Mouse (Mus musculus) cortical plate, adult 2 months (tissue): ENCODE measurements around the gene Zbed4. TPM values are rescaled to one million over a fixed set of nuclear protein-coding genes. Genes with fewer than 3 reads are reported as not detected.
"Not testable (repeated sequence)": the region's sequence is repeated elsewhere in the genome, so short reads cannot be mapped to it uniquely, and the experiment has no call there.

Experiments used
- H3K27ac ChIP-seq: fragments of 200-500 bp; 2 replicates; pipeline ENCODE4 v1.5.1; 2012; ENCODE audit warnings: low read length, control low read depth, inconsistent platforms; ENCODE audit not compliant: insufficient read depth
- H3K4me1 ChIP-seq: fragments of 200-500 bp; 2 replicates; pipeline ENCODE4 v1.6.1; 2011; ENCODE audit warnings: low read length; ENCODE audit not compliant: control insufficient read depth, insufficient read depth
- H3K4me3 ChIP-seq: fragments of 200-500 bp; 2 replicates; pipeline ENCODE4 v1.5.1; 2011; ENCODE audit warnings: mild to moderate bottlenecking, low read length, control low read depth; ENCODE audit not compliant: insufficient read depth
- CTCF ChIP-seq: fragments of 200-500 bp; IDR thresholded peaks from 2 replicates; pipeline ENCODE4 v1.5.1; 2011; ENCODE audit warnings: mild to moderate bottlenecking, control low read depth, low read length; ENCODE audit not compliant: insufficient read depth; ENCODE audit errors: extremely low read depth
- POLR2A ChIP-seq: fragments of 200-500 bp; IDR thresholded peaks from 2 replicates; pipeline ENCODE4 v1.6.1; 2011; ENCODE audit warnings: mild to moderate bottlenecking, low read length, control low read depth; ENCODE audit not compliant: insufficient read depth; ENCODE audit errors: extremely low read depth
- polyA plus RNA-seq: library from polyadenylated mRNA; depleted of rRNA; stranded (reverse); fragments of >200 nt; gene quantifications from 2 replicates; pipeline ENCODE4 v1.2.3, GENCODE M21; 2012

The Zbed4 gene
- polyA plus RNA-seq, 1 experiment, result 5.1 TPM

- Histone ChIP-seq H3K4me1 (peaks cover 2% of the 10 kb centered on the region; the same call in 1 of the 2 replicates), H3K4me3 (no peak overlapping the region), H3K27ac (no peak overlapping the region)
- TF ChIP-seq POLR2A, result no peak
- no peak for TF ChIP-seq CTCF
Measured at GRCm38 (mm10) chr15:88754896-88755295, 3.4 kb downstream of the Zbed4 start.

GRCm38 (mm10) chr15:88755761-88756160 is 4.3 kb downstream of the Zbed4 start:
- no peak overlapping the region for H3K4me3 ChIP-seq
- no peak overlapping the region for H3K27ac ChIP-seq
- H3K4me1 ChIP-seq, result no peaks in the 10 kb centered on the region; the same call in 1 of the 2 replicates
- TF ChIP-seq CTCF (no peak), POLR2A (no peak)

GRCm38 (mm10) chr15:88758061-88758460 is 6.6 kb downstream of the Zbed4 start:
- H3K4me3 ChIP-seq, result no peak overlapping the region
- TF ChIP-seq POLR2A (no peak), CTCF (no peak)
- H3K27ac ChIP-seq, result no peak overlapping the region
- H3K4me1 ChIP-seq, result no peaks in the 10 kb centered on the region; the same call in 1 of the 2 replicates

GRCm38 (mm10) chr15:88761551-88761950 is 10.1 kb downstream of the Zbed4 start:
- Histone ChIP-seq H3K4me1 (no peaks in the 10 kb centered on the region), H3K27ac (no peak overlapping the region), H3K4me3 (no peak overlapping the region)
- TF ChIP-seq POLR2A (no peak), CTCF (no peak)

- H3K4me1 ChIP-seq, H3K27ac ChIP-seq, H3K4me3 ChIP-seq: not testable (repeated sequence)
Measured at GRCm38 (mm10) chr15:88766139-88766538, 14.7 kb downstream of the Zbed4 start.

GRCm38 (mm10) chr15:88768537-88768936 is 17.1 kb downstream of the Zbed4 start:
- no peak overlapping the region for H3K4me3 ChIP-seq
- no peak for TF ChIP-seq POLR2A
- TF ChIP-seq CTCF, result no peak
- H3K4me1 ChIP-seq, result no peaks in the 10 kb centered on the region
- no peak overlapping the region for H3K27ac ChIP-seq

GRCm38 (mm10) chr15:88774630-88775029 is 23.2 kb downstream of the Zbed4 start:
- H3K4me3 ChIP-seq, H3K4me1 ChIP-seq, H3K27ac ChIP-seq: not testable (repeated sequence)

- H3K4me3 ChIP-seq, result no peak overlapping the region
Measured at GRCm38 (mm10) chr15:88792140-88792850, 40.8 kb downstream of the Zbed4 start.

GRCm38 (mm10) chr15:88794729-88795128 is 43.3 kb downstream of the Zbed4 start:
- H3K4me3 ChIP-seq, H3K4me1 ChIP-seq, H3K27ac ChIP-seq: not testable (repeated sequence)

More at GRCm38 (mm10) chr15:88792140-88792850, 40.8 kb downstream of the Zbed4 start:
- TF ChIP-seq POLR2A (no peak), CTCF (no peak)
- no peak overlapping the region for H3K27ac ChIP-seq
- H3K4me1 ChIP-seq, result no peaks in the 10 kb centered on the region

- Histone ChIP-seq H3K27ac (no peak overlapping the region), H3K4me1 (no peaks in the 10 kb centered on the region), H3K4me3 (no peak overlapping the region)
- TF ChIP-seq CTCF, result no peak
- no peak for TF ChIP-seq POLR2A
Measured at GRCm38 (mm10) chr15:88799950-88800371, 48.5 kb downstream of the Zbed4 start.
